Mouse (Mus musculus) MEL (cell line): ENCODE measurements at regions not wholly inside any gene's neighbourhood (a gene's known extent, or its start where the extent isn't known, plus 50 kb on each side); places are given as distances from the start of the nearest gene placed in this dataset.
"Not testable (repeated sequence)": the region's sequence is repeated elsewhere in the genome, so short reads cannot be mapped to it uniquely, and the experiment has no call there.

Source experiments
- DNase-seq: peaks from one replicate; pipeline ENCODE4 v3.0.0; 2011; ENCODE audit warnings: low read depth, low spot score
- H3K27ac ChIP-seq: 2 replicates; pipeline ENCODE4 v1.5.1; 2012; ENCODE audit warnings: low read depth, mild to moderate bottlenecking, control low read depth, low read length, moderate library complexity; ENCODE audit not compliant: control insufficient read depth
- H3K27me3 ChIP-seq, 2 experiments: fragments of 150-350 bp in 1 of 2; sonication (generic) in 1 of 2; 2 replicates each; pipeline ENCODE4 v1.6.1; 2012; ENCODE audit warnings: low read length in 2 of 2, mild to moderate bottlenecking in 2 of 2, improper control_type of control experiment in 1 of 2, moderate library complexity in 1 of 2; ENCODE audit not compliant: insufficient read depth in 2 of 2, control insufficient read depth in 1 of 2
- H3K36me3 ChIP-seq, 2 experiments: 2 replicates each; pipeline ENCODE4 v1.6.1; 2012 to 2014; ENCODE audit warnings: low read length in 2 of 2, improper control_type of control experiment in 1 of 2, inconsistent platforms in 1 of 2, mild to moderate bottlenecking in 1 of 2; ENCODE audit not compliant: insufficient read depth in 2 of 2, control insufficient read depth in 1 of 2
- H3K4me1 ChIP-seq, 2 experiments: fragments of 150-350 bp in 1 of 2; sonication (generic) in 1 of 2; 2 replicates each; pipeline ENCODE4 v1.6.1; 2012; ENCODE audit warnings: low read length in 2 of 2, improper control_type of control experiment in 1 of 2, mild to moderate bottlenecking in 1 of 2; ENCODE audit not compliant: insufficient read depth in 2 of 2, control insufficient read depth in 1 of 2
- H3K4me3 ChIP-seq, 2 experiments: fragments of 150-350 bp in 1 of 2; sonication (generic) in 1 of 2; 2 replicates each; pipeline ENCODE4 v1.5.1; 2012; ENCODE audit warnings: low read depth in 2 of 2, low read length in 2 of 2, mild to moderate bottlenecking in 2 of 2, moderate library complexity in 2 of 2, control low read depth in 1 of 2, improper control_type of control experiment in 1 of 2; ENCODE audit not compliant: control insufficient read depth in 1 of 2, insufficient read depth in 1 of 2
- H3K79me2 ChIP-seq: 2 replicates; pipeline ENCODE4 v1.6.1; 2012; ENCODE audit warnings: mild to moderate bottlenecking, low read length, moderate library complexity; ENCODE audit not compliant: control insufficient read depth, poor library complexity, insufficient read depth
- H3K9ac ChIP-seq: 2 replicates; pipeline ENCODE4 v1.6.1; 2012; ENCODE audit warnings: low read depth, mild to moderate bottlenecking, control low read depth, low read length, moderate library complexity; ENCODE audit not compliant: control insufficient read depth, poor library complexity, severe bottlenecking
- H3K9me3 ChIP-seq: fragments of 150-350 bp; sonication (generic); replicated peaks from 2 replicates; pipeline ENCODE4 v1.6.1; 2012; ENCODE audit warnings: mild to moderate bottlenecking, low read length, improper control_type of control experiment, moderate library complexity; ENCODE audit not compliant: insufficient read depth
- CTCF ChIP-seq, 3 experiments: IDR thresholded peaks in 2 of 3; conservative IDR thresholded peaks in 1 of 3; 2 replicates each; pipeline ENCODE4 v1.5.1; 2011 to 2012; ENCODE audit warnings: low read length in 3 of 3, low read depth in 2 of 3, mild to moderate bottlenecking in 2 of 3, improper control_type of control experiment in 1 of 3, inconsistent platforms in 1 of 3, mixed read lengths in 1 of 3, moderate library complexity in 1 of 3; ENCODE audit not compliant: control insufficient read depth in 1 of 3, insufficient read depth in 1 of 3, poor library complexity in 1 of 3, severe bottlenecking in 1 of 3
- E2F4 ChIP-seq: IDR thresholded peaks from 2 replicates; pipeline ENCODE4 v1.6.1; 2011; ENCODE audit warnings: low read depth, low read length, improper control_type of control experiment, borderline replicate concordance
- ETS1 ChIP-seq: IDR thresholded peaks from 2 replicates; pipeline ENCODE4 v1.6.1; 2012; ENCODE audit warnings: low read depth, mild to moderate bottlenecking, inconsistent platforms, low read length, improper control_type of control experiment, moderate library complexity
- KAT2A ChIP-seq: conservative IDR thresholded peaks from 2 replicates; pipeline ENCODE4 v1.6.1; 2012; ENCODE audit warnings: low read depth, low read length, improper control_type of control experiment, inconsistent platforms
- MAZ ChIP-seq: IDR thresholded peaks from 2 replicates; pipeline ENCODE4 v1.6.1; 2012; ENCODE audit warnings: low read depth, mild to moderate bottlenecking, inconsistent platforms, low read length, improper control_type of control experiment
- MYC ChIP-seq: IDR thresholded peaks from 2 replicates; pipeline ENCODE4 v1.6.1; 2011; ENCODE audit warnings: low read depth, mild to moderate bottlenecking, low read length, improper control_type of control experiment, moderate library complexity
- POLR2A ChIP-seq, 2 experiments: IDR thresholded peaks; 2 replicates each; pipeline ENCODE4 v1.6.1; 2011 to 2012; ENCODE audit warnings: low read length in 2 of 2, mild to moderate bottlenecking in 2 of 2, control low read depth in 1 of 2, improper control_type of control experiment in 1 of 2, low read depth in 1 of 2, moderate library complexity in 1 of 2; ENCODE audit not compliant: control insufficient read depth in 1 of 2, insufficient read depth in 1 of 2, poor library complexity in 1 of 2
- RAD21 ChIP-seq: IDR thresholded peaks from 2 replicates; pipeline ENCODE4 v1.6.1; 2011; ENCODE audit warnings: mild to moderate bottlenecking, low read depth, low read length, improper control_type of control experiment
- SIN3A ChIP-seq: IDR thresholded peaks from 2 replicates; pipeline ENCODE4 v1.6.1; 2012; ENCODE audit warnings: low read length, improper control_type of control experiment, inconsistent platforms
- SMC3 ChIP-seq: IDR thresholded peaks from 2 replicates; pipeline ENCODE4 v1.6.1; 2011; ENCODE audit warnings: low read depth, low read length, improper control_type of control experiment
- TAL1 ChIP-seq: IDR thresholded peaks from 2 replicates; pipeline ENCODE4 v1.6.1; 2012; ENCODE audit warnings: mild to moderate bottlenecking, inconsistent platforms, low read length, moderate library complexity, mixed read lengths
- USF2 ChIP-seq, 2 experiments: IDR thresholded peaks; 2 replicates each; pipeline ENCODE4 v1.6.1; 2011 to 2012; ENCODE audit warnings: improper control_type of control experiment in 2 of 2, low read length in 2 of 2, borderline replicate concordance in 1 of 2, inconsistent platforms in 1 of 2, low read depth in 1 of 2, mild to moderate bottlenecking in 1 of 2; ENCODE audit not compliant: insufficient read depth in 1 of 2
- ZC3H11A ChIP-seq: IDR thresholded peaks from 2 replicates; pipeline ENCODE4 v1.6.1; 2012; ENCODE audit warnings: low read depth, mild to moderate bottlenecking, inconsistent platforms, low read length, improper control_type of control experiment
- ZKSCAN1 ChIP-seq: IDR thresholded peaks from 2 replicates; pipeline ENCODE4 v1.6.1; 2012; ENCODE audit warnings: low read depth, mild to moderate bottlenecking, inconsistent platforms, low read length, improper control_type of control experiment, moderate library complexity
- ZNF384 ChIP-seq: IDR thresholded peaks from 2 replicates; pipeline ENCODE4 v1.6.1; 2012; ENCODE audit warnings: low read depth, mild to moderate bottlenecking, inconsistent platforms, low read length, improper control_type of control experiment

DNA sequence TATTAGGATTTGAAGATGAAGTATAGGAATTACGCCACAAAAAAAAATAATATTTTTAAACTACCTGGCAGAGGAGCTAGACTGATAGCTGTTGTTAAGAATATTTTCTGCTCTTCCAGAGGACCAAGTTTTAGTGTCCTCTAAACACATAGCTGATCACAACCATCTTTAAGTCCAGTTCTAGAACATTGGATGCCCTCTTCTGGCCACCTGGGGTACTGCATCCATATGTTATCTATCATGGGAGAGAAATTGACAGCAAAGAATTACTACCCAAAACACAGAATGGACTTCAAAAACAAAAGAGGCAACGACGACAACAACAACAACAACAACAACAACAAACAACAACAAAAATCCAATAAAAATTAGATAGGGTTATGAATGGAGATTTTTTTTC is 71.0 kb upstream of the Prl4a1 start:
- H3K27me3 ChIP-seq, result no peaks in the 10 kb centered on the region
- no peaks in the 10 kb centered on the region for H3K36me3 ChIP-seq
- no peak for TF ChIP-seq ZNF384
- TF ChIP-seq KAT2A, result no peak
- no peak for TF ChIP-seq TAL1
- no peak for TF ChIP-seq ZKSCAN1
- no peak for TF ChIP-seq MAZ
- no peak for TF ChIP-seq POLR2A (IDR thresholded peaks at IDR 0.05; ENCODE audit: control insufficient read depth in 1 of 2, insufficient read depth in 1 of 2, low read depth in 1 of 2, low read length in 2 of 2, poor library complexity in 1 of 2)
- peak; percentile 50 for TF ChIP-seq RAD21
- TF ChIP-seq ETS1, result no peak
- no peak for TF ChIP-seq E2F4
- no peak for TF ChIP-seq MYC
- peak; percentile 39; the same call in 1 of the 2 replicates for TF ChIP-seq ZC3H11A
- peak; percentile 67 for TF ChIP-seq SMC3
- peak; percentile 25 to 54 (median 53); a peak in 4 of 6 replicates for TF ChIP-seq CTCF (IDR thresholded peaks at IDR 0.05 in 2 of 3, conservative IDR thresholded peaks at IDR 0.05 in 1 of 3; ENCODE audit: control insufficient read depth in 1 of 3, insufficient read depth in 1 of 3, low read depth in 2 of 3, low read length in 3 of 3, poor library complexity in 1 of 3, severe bottlenecking in 1 of 3)
- TF ChIP-seq SIN3A, result no peak
- no peak for TF ChIP-seq USF2 (IDR thresholded peaks at IDR 0.05; ENCODE audit: borderline replicate concordance in 1 of 2, insufficient read depth in 1 of 2, low read depth in 1 of 2, low read length in 2 of 2)
- H3K79me2 ChIP-seq, result no peaks in the 10 kb centered on the region
- no peak overlapping the region for H3K4me3 ChIP-seq
- no peak overlapping the region for H3K9ac ChIP-seq
- H3K4me1 ChIP-seq, result no peaks in the 10 kb centered on the region
- DNase-seq, result peak; percentile 44
- H3K27ac ChIP-seq, result no peak overlapping the region
- no peaks in the 10 kb centered on the region for H3K9me3 ChIP-seq

DNA sequence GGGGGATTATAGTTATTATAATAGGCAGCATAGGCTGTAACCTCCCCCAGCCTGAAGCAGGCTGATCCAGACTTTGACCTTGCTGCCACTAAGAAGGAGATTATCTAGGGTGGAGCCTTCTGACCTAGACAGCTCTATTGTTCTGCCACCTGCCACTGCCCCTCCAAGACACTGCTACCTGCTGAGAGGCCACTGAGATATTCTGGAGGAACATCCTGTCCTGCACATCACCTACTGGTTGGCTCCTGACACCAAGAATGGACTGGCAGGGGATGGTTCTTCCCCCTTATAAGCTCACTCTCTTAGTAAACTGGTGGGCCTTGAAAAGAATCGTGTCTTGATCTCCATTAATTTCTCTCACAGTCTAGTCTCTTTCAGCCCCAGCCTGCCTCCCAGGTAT is 55.6 kb upstream of the Prl4a1 start:
- not testable (repeated sequence) for DNase-seq, H3K4me1 ChIP-seq, H3K4me3 ChIP-seq, H3K27ac ChIP-seq, H3K9ac ChIP-seq, H3K36me3 ChIP-seq, H3K27me3 ChIP-seq, H3K79me2 ChIP-seq, H3K9me3 ChIP-seq

DNA sequence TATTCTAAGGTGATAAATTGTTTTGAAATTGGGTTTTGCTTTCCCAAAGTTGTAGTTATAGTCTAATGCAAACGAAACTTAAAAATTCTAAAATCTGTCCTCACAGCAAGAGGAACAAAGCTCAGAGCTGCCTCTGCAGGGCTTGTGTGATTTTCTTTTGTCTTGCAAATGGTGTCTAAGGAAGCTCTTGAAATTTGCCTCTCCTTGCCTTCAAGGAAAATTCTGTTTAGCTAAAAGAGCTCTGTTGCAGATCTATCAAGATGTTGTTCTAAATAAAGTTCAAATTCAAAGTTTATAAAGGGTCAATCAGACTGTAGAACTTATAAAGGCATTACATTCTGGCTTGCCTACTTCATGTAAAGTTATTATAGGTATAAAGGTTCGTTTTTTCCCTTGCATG is 53.6 kb upstream of the Prl4a1 start:
- not testable (repeated sequence) for H3K9me3 ChIP-seq, H3K36me3 ChIP-seq, H3K9ac ChIP-seq, H3K27ac ChIP-seq, H3K4me3 ChIP-seq, H3K79me2 ChIP-seq, H3K27me3 ChIP-seq, DNase-seq, H3K4me1 ChIP-seq

DNA sequence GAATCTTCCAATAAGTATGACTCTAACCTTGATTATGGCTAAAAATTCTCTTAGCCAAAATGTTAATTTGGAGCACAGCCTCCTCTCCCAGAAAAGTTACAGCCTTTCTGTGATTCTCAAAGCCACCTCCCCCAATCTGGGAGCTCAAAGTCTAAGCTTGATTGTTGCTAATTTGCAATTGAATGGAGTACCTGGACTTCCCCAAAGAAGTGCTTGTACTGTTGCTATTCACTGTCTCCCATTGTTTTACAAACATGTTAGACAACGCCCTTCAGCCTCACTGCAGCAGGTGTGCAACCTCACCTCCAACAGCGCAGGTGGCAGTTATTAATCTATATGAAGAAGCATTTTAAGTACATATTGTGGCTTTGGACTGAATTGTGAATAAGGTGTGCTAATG is 50.0 kb upstream of the Prl4a1 start:
- not testable (repeated sequence) for H3K4me1 ChIP-seq, H3K4me3 ChIP-seq, H3K27ac ChIP-seq, DNase-seq, H3K79me2 ChIP-seq, H3K36me3 ChIP-seq, H3K27me3 ChIP-seq, H3K9ac ChIP-seq, H3K9me3 ChIP-seq
